Mouse (Mus musculus) small intestine, adult 2 months (tissue): ENCODE results near the gene 1700010B08Rik. TPM values are rescaled to one million over a fixed set of nuclear protein-coding genes. Genes with fewer than 3 reads are reported as not detected.

Source experiments
- H3K27ac ChIP-seq: fragments of 200-500 bp; 2 replicates; pipeline ENCODE4 v1.5.1; 2012; ENCODE audit warnings: low read depth, low read length, control low read depth, inconsistent platforms; ENCODE audit not compliant: insufficient read depth
- H3K27me3 ChIP-seq: fragments of 200-500 bp; 2 replicates; pipeline ENCODE4 v1.6.1; 2012; ENCODE audit warnings: mild to moderate bottlenecking, moderate library complexity, low read length, inconsistent platforms; ENCODE audit not compliant: control insufficient read depth, insufficient read depth
- H3K36me3 ChIP-seq: fragments of 200-500 bp; 2 replicates; pipeline ENCODE4 v1.6.1; 2012; ENCODE audit warnings: mild to moderate bottlenecking, low read length, control low read depth, inconsistent platforms; ENCODE audit not compliant: control insufficient read depth, insufficient read depth
- H3K4me1 ChIP-seq: fragments of 200-500 bp; 2 replicates; pipeline ENCODE4 v1.6.1; 2012; ENCODE audit warnings: low read length, inconsistent platforms, mixed read lengths; ENCODE audit not compliant: control insufficient read depth, insufficient read depth, insufficient read length
- H3K4me3 ChIP-seq: fragments of 200-500 bp; 2 replicates; pipeline ENCODE4 v1.5.1; 2012; ENCODE audit warnings: low read depth, mild to moderate bottlenecking, control low read depth, inconsistent platforms, low read length, moderate library complexity
- CTCF ChIP-seq: fragments of 200-500 bp; IDR thresholded peaks from 2 replicates; pipeline ENCODE4 v1.5.1; 2012; ENCODE audit warnings: low read depth, mild to moderate bottlenecking, control low read depth, inconsistent platforms, low read length, moderate library complexity, mixed read lengths; ENCODE audit not compliant: insufficient replicate concordance, insufficient read length; ENCODE audit errors: extremely low read depth
- POLR2A ChIP-seq: fragments of 200-500 bp; IDR thresholded peaks from 2 replicates; pipeline ENCODE4 v1.6.1; 2012; ENCODE audit warnings: low read depth, mild to moderate bottlenecking, control low read depth, inconsistent platforms, low read length, moderate library complexity
- WGBS: fragments of 180-500 bp; shearing (Covaris S2); methylation state at CpG from one replicate; pipeline ENCODE4 v1.1.7; 2018; 5-methylcytosine and 5-hydroxymethylcytosine counted together
- polyA plus RNA-seq: library from polyadenylated mRNA; depleted of rRNA; stranded (reverse); fragments of >200 nt; gene quantifications from 2 replicates; pipeline ENCODE4 v1.2.3, GENCODE M21; 2012

1700010B08Rik gene
- polyA plus RNA-seq, 1 experiment = not detected

DNA sequence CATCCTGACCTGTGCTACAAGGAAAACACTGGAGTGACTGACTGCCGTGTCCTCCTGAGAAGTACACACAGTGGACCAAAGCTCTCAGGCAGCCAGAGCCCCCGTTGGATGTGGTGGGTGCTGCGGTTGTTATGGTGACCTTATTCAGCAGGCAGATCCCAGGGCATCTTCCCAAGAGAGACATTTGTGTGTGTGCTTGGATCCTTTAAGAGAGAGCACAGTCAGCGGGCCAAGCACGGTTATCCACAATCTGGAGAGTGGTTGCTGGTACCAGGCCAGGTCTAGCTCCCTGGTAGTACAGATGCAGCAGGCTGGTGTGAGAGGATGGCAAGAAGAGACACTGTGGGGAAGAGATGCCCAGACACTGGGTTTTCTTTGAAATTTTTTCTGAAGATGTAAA, 2.2 kb upstream of the 1700010B08Rik start:
- Histone ChIP-seq H3K4me3 (no peak overlapping the region), H3K36me3 (no peaks in the 10 kb centered on the region), H3K4me1 (no peaks in the 10 kb centered on the region), H3K27me3 (no peaks in the 10 kb centered on the region), H3K27ac (no peak overlapping the region)
- TF ChIP-seq CTCF = no peak
- no peak for TF ChIP-seq POLR2A
- WGBS = 86% methylated on average over 5 of the region's 5 CpGs

- no peak for TF ChIP-seq CTCF
- TF ChIP-seq POLR2A = no peak
- Histone ChIP-seq H3K4me3 (no peak overlapping the region), H3K4me1 (no peaks in the 10 kb centered on the region), H3K27me3 (no peaks in the 10 kb centered on the region), H3K36me3 (no peaks in the 10 kb centered on the region), H3K27ac (no peak overlapping the region)
- 44% methylated on average over 11 of the region's 11 CpGs for WGBS
Measured at GRCm38 (mm10) chr2:173722251-173722857, 3.1 kb downstream of the 1700010B08Rik start.

GRCm38 (mm10) chr2:173724382-173724781, 5.2 kb downstream of the 1700010B08Rik start:
- Histone ChIP-seq H3K4me3 (0 out of 2 replicates have a peak overlapping the region, but pooled peaks have one; percentile 18), H3K27me3 (no peaks in the 10 kb centered on the region), H3K4me1 (no peaks in the 10 kb centered on the region; the same call in 1 of the 2 replicates), H3K36me3 (no peaks in the 10 kb centered on the region), H3K27ac (no peak overlapping the region)
- 64% methylated on average over 14 of the region's 14 CpGs for WGBS
- TF ChIP-seq CTCF (no peak), POLR2A (no peak)

GRCm38 (mm10) chr2:173724940-173725807, 6.0 kb downstream of the 1700010B08Rik start:
- Histone ChIP-seq H3K4me1 (peaks cover 5% of the 10 kb centered on the region; the same call in 1 of the 2 replicates), H3K4me3 (no peak overlapping the region), H3K27me3 (no peaks in the 10 kb centered on the region), H3K36me3 (no peaks in the 10 kb centered on the region), H3K27ac (no peak overlapping the region)
- no peak for TF ChIP-seq POLR2A
- WGBS = 76% methylated on average over 15 of the region's 15 CpGs

DNA sequence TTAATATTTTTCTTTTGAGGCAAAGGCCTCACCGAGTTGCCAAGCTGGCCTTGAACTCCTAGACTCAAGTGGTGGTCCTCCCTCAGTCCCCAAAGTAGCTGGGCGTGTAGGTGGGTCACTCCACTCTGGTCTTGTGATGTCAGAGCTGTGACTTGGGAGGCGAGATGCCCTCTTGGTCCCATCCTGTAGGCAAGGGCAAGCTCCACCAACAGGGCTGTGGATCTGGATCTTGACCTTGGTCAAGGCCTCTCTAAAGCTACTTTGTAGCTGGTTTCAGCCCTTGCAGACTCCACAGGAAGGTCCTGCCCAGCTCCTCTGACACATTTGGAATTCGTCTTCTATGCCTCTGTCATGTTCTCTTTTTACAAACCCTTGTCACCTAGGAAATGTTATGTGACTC, 6.6 kb downstream of the 1700010B08Rik start:
- 86% methylated on average over 4 of the region's 4 CpGs for whole genome bisulfite sequencing
- Histone ChIP-seq H3K27ac (no peak overlapping the region), H3K4me3 (no peak overlapping the region), H3K27me3 (no peaks in the 10 kb centered on the region), H3K36me3 (no peaks in the 10 kb centered on the region), H3K4me1 (peaks cover 7% of the 10 kb centered on the region; the same call in 1 of the 2 replicates)
- TF ChIP-seq POLR2A (no peak), CTCF (no peak)

DNA sequence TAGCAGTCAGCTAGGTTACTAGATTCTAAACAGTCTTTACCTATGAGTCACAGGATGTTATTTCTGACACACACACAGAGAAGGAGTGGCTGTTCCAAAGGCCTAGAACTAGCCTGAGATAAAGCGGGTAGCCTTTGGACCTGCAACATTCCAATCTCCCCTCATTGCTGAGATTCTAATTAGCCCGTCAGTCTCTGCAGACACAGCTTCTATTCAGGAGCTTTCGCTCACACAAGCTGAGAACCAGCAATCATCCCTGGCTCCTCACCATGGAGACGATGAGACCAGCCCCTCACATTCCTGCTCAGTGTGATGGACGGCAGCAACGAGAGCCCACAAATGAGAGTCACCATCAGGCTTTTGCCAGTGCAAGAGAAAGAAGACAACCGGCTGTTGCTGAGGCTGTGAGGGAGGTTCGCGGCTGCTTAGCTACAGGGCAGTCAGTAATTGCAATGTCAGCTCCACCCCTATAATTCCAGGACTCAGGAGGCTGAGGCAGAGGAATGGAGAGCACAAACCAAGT, 11.3 kb downstream of the 1700010B08Rik start:
- no peaks in the 10 kb centered on the region for H3K27me3 ChIP-seq
- H3K27ac ChIP-seq = peak overlapping the region; percentile 88
- peak overlapping the region; percentile 57 for H3K4me3 ChIP-seq
- 15% methylated on average over 9 of the region's 9 CpGs for whole genome bisulfite sequencing
- H3K4me1 ChIP-seq = peaks cover 13% of the 10 kb centered on the region; the same call in 1 of the 2 replicates
- no peaks in the 10 kb centered on the region for H3K36me3 ChIP-seq
- TF ChIP-seq POLR2A (no peak), CTCF (no peak)

GRCm38 (mm10) chr2:173734426-173734825, 15.2 kb downstream of the 1700010B08Rik start:
- Histone ChIP-seq H3K36me3 (no peaks in the 10 kb centered on the region), H3K4me1 (peaks cover 28% of the 10 kb centered on the region; the same call in 1 of the 2 replicates), H3K27ac (no peak overlapping the region), H3K27me3 (no peaks in the 10 kb centered on the region), H3K4me3 (no peak overlapping the region)
- 75% methylated on average over 2 of the region's 2 CpGs for WGBS
- TF ChIP-seq CTCF (no peak), POLR2A (no peak)
